Mouse (Mus musculus): ENCODE measurements around the gene Parp1.

The Parp1 gene

GRCm38 (mm10) chr1:180568761-180569452, at the start of gene Parp1:
Gene Parp1 (plus strand): TSS chr1:180568924.
- DNase-seq (ENCODE audit: low spot score), result peak; percentile 97

- DNase-seq (ENCODE audit: low spot score), result no peak
Measured at GRCm38 (mm10) chr1:180519520-180519919, 49.2 kb upstream of the Parp1 start.

GRCm38 (mm10) chr1:180520190-180520589, 48.5 kb upstream of the Parp1 start:
- no peak for DNase-seq (ENCODE audit: low spot score)

GRCm38 (mm10) chr1:180523320-180523719, 45.4 kb upstream of the Parp1 start:
- no peak for DNase-seq (ENCODE audit: low spot score)

- no peak for DNase-seq (ENCODE audit: low spot score)
Measured at GRCm38 (mm10) chr1:180525301-180525700, 43.4 kb upstream of the Parp1 start.

GRCm38 (mm10) chr1:180529847-180530246, 38.9 kb upstream of the Parp1 start:
- DNase-seq (ENCODE audit: low spot score), result no peak

- no peak for DNase-seq (ENCODE audit: low spot score)
Measured at GRCm38 (mm10) chr1:180530457-180531263, 38.1 kb upstream of the Parp1 start.

- no peak for DNase-seq (ENCODE audit: low spot score)
Measured at GRCm38 (mm10) chr1:180532671-180533070, 36.1 kb upstream of the Parp1 start.

GRCm38 (mm10) chr1:180536719-180537118, 32.0 kb upstream of the Parp1 start:
- DNase-seq (ENCODE audit: low spot score), result no peak

- DNase-seq (ENCODE audit: low spot score), result no peak
Measured at GRCm38 (mm10) chr1:180541251-180541650, 27.5 kb upstream of the Parp1 start.

- no peak for DNase-seq (ENCODE audit: low spot score)
Measured at GRCm38 (mm10) chr1:180541883-180542711, 26.6 kb upstream of the Parp1 start.

- DNase-seq (ENCODE audit: low spot score), result no peak
Measured at GRCm38 (mm10) chr1:180542712-180543371, 25.9 kb upstream of the Parp1 start.

- no peak for DNase-seq (ENCODE audit: low spot score)
Measured at GRCm38 (mm10) chr1:180545918-180546545, 22.7 kb upstream of the Parp1 start.

- peak; percentile 32 for DNase-seq (ENCODE audit: low spot score)
Measured at GRCm38 (mm10) chr1:180546798-180547750, 21.6 kb upstream of the Parp1 start.

- DNase-seq (ENCODE audit: low spot score), result peak; percentile 37
Measured at GRCm38 (mm10) chr1:180547751-180548669, 20.7 kb upstream of the Parp1 start.

- DNase-seq (ENCODE audit: low spot score), result no peak
Measured at GRCm38 (mm10) chr1:180549539-180550308, 19.0 kb upstream of the Parp1 start.

- DNase-seq (ENCODE audit: low spot score), result peak; percentile 80
Measured at GRCm38 (mm10) chr1:180550770-180551169, 18.0 kb upstream of the Parp1 start.

GRCm38 (mm10) chr1:180556899-180557298, 11.8 kb upstream of the Parp1 start:
- no peak for DNase-seq (ENCODE audit: low spot score)
